Mouse (Mus musculus): Measurements from ENCODE around the gene Tmem139.
A peak's percentile ranks its signal among the peaks of the same experiment; 100 is the strongest.

The Tmem139 gene

DNA sequence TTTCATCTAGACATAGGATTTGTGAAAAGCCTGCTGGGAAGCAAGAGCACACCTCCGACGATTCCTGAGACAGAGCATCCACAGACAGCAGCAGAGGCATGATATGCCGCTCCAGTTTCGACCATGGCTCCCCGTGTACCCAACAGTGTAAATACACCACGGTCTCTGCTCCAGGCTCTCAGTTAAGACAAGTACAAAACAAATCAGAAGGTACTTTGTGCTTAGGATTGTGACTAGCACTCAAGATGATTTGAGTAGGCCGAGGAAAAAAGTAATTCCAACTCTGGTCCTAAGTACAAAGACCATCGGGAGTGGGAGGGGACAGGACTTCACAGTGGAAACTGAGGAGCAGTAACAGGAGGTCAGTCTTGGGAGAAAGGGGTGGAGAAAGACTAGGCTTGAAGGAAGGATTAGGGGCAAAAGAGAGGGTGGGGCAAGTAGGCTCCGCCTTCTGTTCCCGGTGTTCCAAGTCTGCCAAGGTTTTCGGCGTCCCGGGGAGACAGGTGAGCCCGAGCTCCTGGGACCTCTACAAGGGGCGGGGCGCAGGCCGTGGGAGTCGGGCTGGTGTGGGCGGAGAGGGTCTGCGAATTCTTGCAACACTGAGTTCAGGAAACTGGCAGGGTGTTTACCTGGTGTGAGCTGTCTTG, at the start of gene Tmem139:
TSS of gene Tmem139 (plus strand) at position 447 of the 647 bp plus-strand sequence.
- DNase-seq (ENCODE audit: low read depth, low spot score), result no peak

DNA sequence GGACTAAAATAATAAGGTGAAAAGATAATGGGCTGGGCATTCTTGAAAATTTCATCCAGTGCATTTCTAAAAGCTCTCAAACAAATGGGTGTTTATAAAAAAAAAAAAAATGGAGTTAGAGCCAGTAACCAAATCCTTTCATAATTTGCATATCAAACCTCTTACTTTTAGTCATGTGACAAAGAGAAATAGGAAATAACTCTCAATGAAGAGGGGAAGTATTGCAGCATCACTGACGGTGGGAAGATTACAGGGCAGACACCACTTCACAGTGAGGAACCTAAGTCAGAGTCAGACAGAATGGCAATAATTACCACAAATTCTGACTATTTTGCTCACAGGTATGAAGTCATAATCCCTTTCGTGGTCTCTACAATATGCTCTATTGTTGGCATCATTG, 46.7 kb upstream of the Tmem139 start, which contains the start of gene Tas2r144:
TSS of gene Tas2r144 (plus strand) at position 301 of the 400 bp plus-strand sequence.
- DNase-seq (ENCODE audit: low read depth, low spot score), result no peak

GRCm38 (mm10) chr6:42222286-42222685, 39.5 kb upstream of the Tmem139 start:
- DNase-seq (ENCODE audit: low read depth, low spot score), result no peak

DNA sequence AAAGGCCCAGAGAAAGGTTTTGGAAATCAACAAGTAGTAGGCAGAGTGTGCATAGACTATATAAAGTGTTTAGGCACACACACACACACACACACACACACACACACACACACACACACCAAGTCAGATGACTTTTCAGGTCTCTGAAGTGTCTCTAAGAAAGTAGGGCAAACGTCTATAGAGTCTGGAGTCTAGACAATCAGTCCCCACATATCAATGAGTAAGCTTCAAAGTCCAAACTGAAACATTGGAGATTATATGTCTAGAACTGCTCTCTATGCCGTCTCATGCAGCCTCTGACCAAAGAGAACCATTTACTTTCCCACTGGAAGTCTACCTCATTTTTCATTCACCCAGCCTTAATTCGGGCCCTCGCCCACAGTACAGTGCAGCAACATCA, 36.7 kb upstream of the Tmem139 start:
- DNase-seq (ENCODE audit: low read depth, low spot score), result no peak

GRCm38 (mm10) chr6:42227240-42228101, 34.3 kb upstream of the Tmem139 start:
- peak; percentile 78 for DNase-seq (ENCODE audit: low read depth, low spot score)

DNA sequence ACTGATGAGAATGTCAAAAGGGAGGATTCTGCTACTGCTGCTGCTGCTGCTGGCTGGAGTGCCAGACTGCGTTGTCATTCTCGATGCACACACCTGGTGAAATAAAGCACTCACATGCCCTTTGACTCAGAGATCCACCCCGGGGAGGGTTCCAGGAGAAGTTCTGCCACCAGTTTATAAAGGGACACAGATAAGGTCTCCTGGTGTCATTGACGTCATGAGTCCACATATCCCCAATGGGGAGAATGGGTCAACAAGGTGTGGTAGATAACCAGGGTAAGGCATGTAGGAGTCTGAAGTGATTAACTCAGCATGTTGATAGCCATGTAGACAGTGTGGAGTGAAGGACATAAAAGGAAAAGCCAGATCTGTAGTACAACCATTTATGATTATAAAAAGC, 32.2 kb upstream of the Tmem139 start:
- DNase-seq (ENCODE audit: low read depth, low spot score), result no peak

DNA sequence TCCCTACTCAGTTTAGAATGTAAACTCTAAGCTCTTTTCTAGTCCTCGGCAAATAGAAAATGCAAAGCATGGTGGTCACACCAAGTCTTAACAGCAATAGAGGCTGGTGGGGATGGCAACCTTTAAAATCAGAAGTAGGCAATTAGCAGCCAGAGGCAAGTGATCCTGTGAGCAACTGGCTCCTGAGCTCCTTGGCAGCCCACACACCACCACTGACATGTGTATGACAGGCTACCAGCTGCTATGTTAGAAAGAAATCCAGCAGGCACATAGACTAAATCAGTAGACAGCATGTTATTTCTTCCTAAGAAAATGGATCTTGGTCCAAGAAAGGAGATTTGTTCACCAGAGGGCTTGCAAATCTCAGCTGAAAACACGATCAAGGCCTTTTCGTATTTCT, 30.6 kb upstream of the Tmem139 start:
- no peak for DNase-seq (ENCODE audit: low read depth, low spot score)

- DNase-seq (ENCODE audit: low read depth, low spot score), result no peak
Measured at GRCm38 (mm10) chr6:42237276-42237805, 24.4 kb upstream of the Tmem139 start.

GRCm38 (mm10) chr6:42241311-42242045, 20.3 kb upstream of the Tmem139 start:
- DNase-seq (ENCODE audit: low read depth, low spot score), result no peak

DNA sequence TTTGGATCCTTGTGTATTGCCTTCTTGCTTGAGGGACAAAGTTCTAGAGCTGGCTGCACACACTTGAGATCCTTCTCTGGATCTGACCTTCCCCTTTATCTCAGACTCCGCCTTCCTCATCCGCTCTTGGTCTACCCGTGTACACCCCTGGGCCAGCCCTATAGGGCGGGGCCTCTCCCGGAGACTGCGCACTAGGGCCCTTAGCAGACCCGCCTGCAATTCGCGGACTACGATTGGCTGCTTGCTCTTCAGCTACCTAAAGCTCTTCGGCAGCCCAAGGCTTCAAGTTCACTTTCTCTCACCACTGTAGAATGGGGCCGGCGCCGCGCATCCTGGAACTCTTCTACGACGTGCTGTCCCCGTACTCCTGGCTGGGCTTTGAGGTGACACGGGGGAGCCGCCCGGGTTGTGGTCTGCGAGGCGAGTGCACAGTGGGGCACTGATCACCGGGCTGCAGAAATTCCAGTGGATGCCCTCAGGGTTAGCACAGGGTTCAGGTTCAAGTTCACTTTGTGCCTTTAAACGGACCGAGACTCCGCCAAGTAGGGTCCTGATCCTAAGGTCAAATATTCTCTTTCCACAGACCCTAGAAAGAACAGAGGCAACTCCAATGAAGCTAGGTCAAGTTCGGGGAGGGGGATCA, 15.9 kb upstream of the Tmem139 start, which contains the start of gene Gstk1:
TSS of gene Gstk1 (plus strand) at position 225 of the 643 bp plus-strand sequence.
- DNase-seq (ENCODE audit: low read depth, low spot score), result peak; percentile 88

DNA sequence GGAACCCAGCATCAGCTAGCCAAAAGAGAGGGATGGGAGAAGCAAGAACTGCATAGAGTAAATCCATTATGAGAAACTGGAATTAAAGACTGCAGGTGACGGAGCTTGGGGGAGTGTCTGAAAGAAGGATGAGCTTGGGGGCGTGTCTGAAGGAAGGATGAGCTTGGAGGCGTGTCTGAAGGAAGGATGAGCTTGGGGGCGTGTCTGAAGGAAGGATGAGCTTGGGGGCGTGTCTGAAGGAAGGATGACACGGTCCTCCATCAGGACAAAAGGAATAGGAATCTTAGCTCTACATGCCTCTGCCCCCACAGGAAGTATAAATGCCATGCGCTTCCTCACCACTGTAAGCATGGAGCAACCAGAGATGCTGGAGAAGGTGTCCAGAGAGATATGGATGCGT, 14.6 kb upstream of the Tmem139 start:
- DNase-seq (ENCODE audit: low read depth, low spot score), result peak; percentile 43

GRCm38 (mm10) chr6:42247981-42248380, 13.8 kb upstream of the Tmem139 start:
- DNase-seq (ENCODE audit: low read depth, low spot score), result no peak

DNA sequence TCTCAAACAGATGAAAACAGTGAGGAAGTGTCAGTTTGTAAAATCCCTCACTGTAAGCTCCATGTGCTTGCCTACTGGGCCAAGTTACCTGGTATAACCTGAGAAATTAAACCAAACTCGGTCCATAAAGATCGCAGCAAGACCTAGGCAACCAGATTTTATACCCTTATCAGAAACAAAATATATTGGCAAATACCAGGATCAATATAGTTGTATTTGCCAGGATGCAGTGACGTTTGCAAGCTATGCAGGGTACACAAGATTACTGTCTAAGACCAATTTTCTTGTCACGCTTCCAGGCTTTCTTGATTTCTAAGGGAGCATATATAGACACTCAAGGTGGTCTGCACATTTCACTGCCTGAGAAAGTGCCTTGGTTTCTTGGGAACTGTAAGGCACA, 10.0 kb upstream of the Tmem139 start:
- no peak for DNase-seq (ENCODE audit: low read depth, low spot score)

DNA sequence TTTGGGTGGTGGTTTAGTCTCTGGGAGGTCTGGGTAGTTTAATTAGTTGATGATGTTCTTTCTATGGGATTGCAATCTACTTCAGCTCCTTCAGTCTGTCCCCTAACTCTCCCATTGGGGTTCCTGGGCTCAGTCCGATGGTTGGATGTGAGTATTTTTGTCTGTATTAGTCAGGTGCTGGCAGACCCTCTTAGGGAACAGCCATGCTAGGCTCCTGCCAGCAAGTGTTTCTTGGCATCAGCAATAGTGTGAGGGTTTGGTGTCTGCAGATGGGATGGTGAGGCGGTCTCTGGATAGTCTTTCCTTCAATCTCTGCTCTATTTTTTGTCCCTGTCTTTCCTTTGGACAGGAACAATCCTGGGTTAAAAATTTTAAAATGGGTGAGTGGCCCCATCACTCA, 8.7 kb upstream of the Tmem139 start:
- no peak for DNase-seq (ENCODE audit: low read depth, low spot score)

DNA sequence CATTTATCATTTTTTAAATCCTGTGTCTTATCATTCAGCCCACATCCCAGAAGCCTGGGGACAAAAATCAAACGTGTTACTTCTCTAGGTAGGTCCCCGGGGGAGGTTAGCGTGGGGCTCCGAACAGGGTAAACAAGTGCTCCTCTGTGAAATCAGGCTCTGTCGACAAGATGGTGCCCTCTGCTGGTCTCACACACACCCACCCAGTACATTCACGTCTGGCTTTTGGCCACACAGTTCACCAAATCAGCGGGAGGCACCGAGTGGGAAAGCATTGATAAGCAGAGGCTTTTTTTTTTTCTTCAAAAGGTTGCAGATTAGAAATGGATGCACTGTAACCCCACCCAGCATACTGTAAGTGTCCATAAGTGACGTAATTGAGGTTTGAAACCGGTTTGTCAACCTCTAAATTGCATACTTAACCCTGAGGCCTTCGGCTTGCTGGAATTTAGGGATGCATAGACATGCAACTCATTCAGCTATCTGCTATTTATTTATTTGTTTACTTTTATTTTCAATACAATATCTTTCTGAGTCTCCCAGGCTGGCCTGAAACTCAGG, 4.4 kb upstream of the Tmem139 start:
- peak; percentile 59 for DNase-seq (ENCODE audit: low read depth, low spot score)

DNA sequence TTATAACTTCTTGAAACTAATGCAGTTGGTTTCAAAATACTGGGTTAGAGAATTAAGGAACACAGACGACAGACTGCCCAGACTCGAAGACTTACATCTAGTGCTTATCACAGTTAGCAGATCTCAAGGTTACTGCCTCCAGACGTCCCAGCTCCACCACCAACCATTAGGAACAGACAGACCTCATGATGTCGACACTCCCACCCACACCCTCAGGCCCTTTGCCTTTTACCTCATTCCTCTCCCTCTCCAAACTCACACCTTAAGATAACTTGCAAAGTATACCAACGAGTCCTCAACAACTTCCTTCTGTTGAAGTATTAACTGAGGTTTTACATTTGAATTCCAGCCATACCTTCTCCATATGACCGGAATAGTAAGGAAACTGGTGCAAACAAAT, 1.3 kb upstream of the Tmem139 start:
- no peak for DNase-seq (ENCODE audit: low read depth, low spot score)

DNA sequence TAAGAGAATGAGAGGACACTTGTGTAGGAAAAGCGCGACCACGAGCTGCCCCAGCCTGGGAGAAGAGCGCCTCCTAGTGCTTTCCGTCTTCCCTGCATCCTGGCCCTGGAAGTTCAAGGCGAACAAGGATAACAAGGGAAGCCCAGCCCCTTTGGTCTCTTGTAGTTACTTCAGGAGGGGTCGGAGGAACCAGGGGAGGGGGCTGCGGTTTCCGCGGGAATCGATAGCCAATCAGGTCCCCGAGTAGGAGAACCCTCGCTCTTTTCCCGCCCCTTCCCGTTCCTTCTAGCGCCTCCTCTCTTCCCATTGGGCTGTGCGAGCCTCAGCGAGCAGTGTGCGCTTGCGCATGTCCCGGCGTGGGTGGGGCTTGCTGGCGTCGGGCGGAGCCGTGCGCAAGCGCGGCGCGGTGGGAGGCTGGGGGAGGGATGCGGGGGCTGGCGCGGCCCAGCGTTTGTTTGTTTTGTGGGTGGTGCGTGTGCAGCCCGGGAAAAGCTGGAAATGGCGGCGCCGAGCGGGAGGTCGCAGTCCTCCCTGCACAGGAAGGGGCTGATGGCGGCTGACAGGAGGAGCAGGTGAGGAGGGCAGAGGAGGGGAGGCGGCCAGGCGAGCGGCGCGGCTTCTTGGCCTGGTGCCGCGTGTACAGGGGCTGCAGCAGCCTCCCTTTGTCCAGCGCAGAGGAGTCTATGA, 3.0 kb downstream of the Tmem139 start, which contains the start of gene Casp2:
TSS of gene Casp2 (plus strand) at position 360 of the 687 bp plus-strand sequence.
- peak; percentile 99 for DNase-seq (ENCODE audit: low read depth, low spot score)

- peak; percentile 23 for DNase-seq (ENCODE audit: low read depth, low spot score)
Measured at GRCm38 (mm10) chr6:42265391-42266330, 3.9 kb downstream of the Tmem139 start.

DNA sequence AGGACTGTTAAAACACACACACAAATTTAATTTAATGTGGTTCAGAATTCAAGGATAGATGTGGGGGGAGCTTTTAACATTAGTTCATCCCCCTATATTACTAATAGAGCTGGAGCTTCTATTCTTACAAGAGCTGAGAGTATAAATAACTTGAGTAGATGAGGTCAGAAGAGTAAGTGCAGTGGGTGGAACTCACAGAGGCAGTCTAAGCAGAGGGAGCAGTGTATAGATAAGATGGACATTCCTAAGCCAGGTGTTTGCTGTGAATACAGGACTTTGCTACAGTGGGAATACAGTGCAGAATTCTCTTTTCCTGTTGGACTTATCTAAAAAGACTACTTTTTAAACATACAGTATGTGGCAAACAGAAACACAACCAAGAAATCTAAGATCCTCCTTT, 9.0 kb downstream of the Tmem139 start:
- DNase-seq (ENCODE audit: low read depth, low spot score), result no peak
